Mouse (Mus musculus) right cerebral cortex, postnatal 10 days (tissue): ENCODE data around the gene Fam169a.

ENCODE experiments used
- DNase-seq, 2 experiments: peaks; one replicate each; pipeline ENCODE4 v3.0.0; 2021; ENCODE audit warnings: low spot score in 2 of 2

Gene Fam169a

DNA sequence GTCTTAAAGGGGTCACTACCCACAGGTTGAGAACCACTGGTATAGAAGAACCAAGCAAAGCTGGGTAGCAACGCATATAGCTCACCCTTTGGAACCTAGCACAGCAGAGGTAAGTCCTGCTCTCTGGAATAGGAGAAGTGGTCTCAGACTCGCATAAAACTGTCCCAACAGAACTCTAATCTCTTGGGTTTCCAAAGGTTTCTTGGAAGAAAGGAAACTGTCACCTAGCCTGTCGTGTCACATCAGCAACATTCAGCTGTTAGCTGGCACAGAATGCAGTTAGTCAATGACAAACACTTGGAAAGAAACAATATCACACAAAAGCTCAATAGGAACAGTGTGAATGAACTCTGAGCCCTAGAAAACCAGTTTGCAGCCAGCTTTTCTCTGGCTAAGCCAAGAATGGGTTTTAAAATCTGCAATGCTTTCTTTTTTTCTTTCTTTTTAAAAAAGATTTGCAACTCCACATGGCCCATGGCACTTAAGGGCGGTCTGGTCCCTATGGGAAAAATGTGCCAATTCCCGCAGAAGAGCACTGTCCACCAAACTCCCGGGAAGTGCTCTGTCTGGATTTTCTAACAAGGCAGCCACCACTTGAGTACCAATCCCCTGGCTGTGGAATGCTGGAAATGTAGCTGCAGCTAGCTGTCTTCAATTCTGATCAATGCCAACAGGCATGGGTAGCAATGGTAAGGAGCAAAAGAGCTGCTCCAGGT, 113.2 kb downstream of the Fam169a start:
- DNase-seq = no peak
